Mouse (Mus musculus) testis, postnatal 10 days (tissue): ENCODE data around the gene Lsp1.

ENCODE experiments used
- DNase-seq: peaks from one replicate; pipeline ENCODE4 v3.0.0; 2021; ENCODE audit warnings: low spot score

Gene Lsp1

DNA sequence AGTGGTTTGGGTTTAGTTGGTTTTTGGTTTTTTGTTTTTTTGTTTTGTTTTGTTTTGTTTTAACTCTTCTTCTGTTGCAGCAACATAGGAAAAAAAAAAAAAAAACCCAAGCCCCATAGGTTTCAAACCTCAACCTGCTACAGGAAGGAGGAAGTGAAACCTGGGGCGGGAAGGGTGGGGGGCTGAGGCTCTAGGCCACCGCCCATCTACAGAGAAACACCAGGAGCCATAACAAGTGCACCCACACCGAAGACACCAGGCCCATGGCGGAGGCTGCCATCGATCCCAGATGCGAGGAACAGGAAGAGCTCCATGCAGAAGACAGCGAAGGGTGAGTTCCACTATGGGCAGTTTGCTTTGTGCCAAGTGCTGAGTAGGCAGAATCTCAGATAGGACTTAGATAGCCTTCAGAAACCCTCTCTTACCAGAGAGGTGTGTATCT lies at the start of gene Lsp1:
Gene Lsp1 (plus strand): TSS at position 174 of the 442 bp plus-strand sequence.
- DNase-seq: peak; percentile 38

DNA sequence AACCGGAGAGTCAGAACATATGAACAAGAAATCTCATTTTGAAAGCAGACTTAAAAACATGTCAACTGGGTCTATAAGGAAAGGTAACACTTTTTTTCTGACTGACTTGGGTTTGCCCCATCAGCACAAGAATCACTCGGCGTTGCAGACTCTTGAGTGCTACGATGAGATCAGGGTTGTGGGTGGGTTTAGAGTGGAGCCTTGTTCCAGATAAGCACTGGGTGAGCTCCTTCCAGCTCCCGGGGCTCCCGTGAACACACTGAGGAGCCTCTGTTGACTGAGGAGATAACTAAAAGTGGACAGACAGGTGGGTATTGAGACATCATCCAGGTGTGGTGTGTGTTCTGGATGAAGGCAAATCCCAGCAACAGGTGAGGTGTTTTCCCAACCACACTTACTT lies 47.3 kb upstream of the Lsp1 start:
- DNase-seq: no peak

DNA sequence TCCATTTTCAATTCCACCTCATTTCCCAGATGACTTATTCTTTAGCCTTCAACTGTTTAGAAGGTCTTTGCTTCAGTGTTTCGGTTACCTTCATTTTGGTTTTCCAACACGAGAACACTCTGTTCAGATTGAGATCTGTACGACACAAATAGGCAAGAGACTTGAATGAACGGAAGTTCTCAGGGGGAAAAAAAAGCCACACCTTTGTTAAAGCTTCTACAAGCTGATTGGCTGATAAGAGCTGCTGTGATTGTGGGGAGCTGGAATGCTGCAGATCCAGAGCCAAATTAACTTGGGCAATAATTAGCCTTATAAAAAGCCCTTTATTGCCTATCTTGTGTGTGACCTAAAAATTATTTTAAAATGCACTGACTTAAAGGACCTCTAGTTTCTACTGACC lies 45.3 kb upstream of the Lsp1 start:
- DNase-seq: no peak

DNA sequence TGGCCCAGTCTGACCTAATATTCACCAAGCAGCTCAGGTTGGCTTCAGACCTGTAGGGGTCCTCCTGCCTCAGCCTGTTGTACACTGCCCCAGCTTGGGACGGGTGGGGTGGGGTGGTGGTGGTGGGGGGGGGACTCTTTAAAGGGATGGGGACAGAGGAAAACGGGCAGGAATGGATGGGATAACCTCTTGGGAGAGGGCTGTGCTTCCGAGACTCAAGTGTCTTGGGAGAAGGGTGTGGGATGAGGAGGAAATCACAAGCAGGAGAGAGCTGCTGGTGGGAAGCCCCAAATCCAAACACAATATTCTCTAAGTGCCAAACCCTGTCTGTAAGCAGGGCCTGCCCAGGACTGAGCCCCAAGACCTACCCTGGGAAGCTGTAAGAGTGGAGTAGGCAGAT lies 44.4 kb upstream of the Lsp1 start:
- DNase-seq: no peak

DNA sequence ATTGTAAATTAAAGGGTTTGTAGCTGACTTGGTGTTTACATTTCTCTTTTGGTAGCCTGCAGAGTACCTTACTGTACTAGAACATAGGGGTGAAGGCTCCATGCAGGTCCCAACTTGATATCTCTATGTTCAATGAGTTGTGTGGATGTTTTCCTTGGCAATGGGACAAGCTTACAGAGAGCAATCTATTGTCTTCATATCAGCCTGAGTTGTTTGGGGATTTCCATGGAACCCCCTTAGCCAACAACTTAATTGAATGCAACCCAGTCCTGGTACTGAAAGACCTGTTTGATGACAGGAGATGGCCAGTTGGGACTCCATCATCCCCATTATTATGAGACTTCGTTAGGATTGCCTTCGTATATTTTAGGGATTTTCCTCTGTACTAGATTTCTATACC lies 42.6 kb upstream of the Lsp1 start:
- no peak for DNase-seq

DNA sequence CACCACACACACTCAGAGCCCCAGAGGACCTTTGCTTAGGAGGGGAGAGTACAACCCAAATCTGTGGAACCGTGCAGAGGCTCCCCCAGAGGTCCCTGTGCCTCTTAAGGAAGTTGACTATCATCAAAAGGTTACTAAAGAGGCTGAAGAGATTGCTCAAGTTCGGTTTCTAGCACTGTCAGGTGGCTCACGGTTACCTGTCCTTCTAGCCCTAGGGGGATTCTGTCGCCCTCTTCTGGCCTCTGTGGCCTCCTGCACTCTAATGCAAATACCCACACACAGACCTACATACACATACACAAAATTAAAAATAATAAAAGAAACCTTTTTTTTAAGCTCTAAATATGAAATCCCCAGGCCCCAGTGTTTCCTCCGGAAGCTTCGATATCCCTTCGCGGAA lies 41.9 kb upstream of the Lsp1 start:
- no peak for DNase-seq

DNA sequence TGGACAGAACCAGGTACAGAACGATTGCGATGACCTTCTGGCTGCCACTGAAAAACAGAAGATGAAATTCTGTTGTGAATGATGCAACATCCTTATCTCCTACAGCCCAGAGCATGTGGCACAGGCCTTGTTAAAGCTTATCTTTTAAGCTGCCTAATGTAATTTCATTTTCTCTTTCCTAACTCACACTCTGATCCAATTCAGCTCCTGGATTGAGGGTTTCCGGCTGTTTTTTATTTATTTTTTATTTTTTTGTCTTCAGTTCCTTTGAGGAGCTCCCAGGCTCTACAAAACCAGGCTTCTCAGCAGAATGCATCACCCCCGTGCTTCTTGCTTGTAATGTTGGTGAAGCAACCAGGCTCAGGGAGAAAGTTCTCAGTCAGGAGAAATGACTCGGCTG lies 40.7 kb upstream of the Lsp1 start:
- DNase-seq: no peak

DNA sequence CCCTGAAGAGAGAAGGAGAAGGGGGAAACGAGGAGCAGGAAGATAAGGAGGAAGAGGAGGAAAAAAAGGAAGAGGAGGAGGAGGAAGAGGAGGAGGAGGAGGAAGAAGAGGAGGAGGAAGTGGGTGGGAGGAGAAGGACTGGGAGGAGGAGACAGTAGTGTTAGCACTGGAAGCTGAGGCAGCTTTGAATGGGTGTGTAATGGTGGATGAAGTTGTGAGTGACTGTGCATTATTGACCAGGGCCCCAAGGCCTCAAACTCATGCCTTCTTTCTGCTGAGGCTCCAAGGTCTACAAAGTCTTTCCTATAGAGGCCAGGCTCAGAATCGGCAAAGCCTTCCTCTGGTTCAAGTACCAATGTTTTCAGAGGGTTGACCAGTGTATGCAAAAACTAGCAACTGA lies 38.8 kb upstream of the Lsp1 start:
- no peak for DNase-seq

DNA sequence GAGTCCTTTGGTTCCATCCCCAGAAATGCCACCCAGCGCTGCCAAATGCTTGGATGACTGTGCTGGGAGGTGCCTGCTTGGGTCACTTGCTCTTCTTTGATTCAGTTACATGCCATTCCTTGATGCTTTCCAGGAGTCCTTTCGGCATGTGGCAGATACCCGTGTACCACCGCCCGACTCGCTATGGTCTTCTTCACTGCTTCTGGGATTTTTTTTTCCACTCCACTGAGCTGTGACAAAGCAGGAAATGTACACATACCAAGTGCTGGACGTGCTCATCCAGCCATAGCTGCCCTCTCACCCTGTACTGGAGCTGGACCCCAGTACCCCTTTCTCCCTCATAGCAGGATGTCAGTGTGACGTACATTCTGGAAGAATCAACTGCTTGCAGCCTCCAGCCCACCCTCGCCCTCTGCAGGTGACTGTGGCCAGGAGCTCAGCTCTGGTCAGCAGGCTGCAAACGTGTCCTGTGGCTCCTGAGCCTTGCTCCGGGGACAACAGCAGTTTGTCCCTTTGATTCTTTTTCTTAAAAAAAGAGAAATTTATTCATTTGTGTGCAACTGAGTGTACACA lies 34.9 kb upstream of the Lsp1 start:
- no peak for DNase-seq

DNA sequence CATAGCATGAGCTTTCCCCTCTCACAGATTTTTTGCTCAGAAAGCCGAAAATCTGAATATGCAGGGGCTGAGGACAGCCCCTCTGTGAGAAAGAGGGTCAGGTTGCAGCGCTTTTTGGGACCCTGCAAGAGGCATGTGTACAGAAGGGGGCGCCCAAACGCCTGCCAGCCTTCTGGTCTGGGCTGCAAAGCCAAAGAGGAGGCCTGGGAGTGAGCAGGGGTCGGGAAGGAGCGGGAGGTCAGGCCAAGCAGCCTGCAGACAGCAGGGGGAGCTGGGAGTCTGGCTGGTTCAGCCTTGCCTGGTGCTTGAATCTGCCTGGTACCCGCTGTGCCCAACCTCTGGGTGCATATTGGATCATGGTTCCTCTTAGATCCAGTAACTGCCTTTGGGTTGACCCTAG lies 32.4 kb upstream of the Lsp1 start:
- peak; percentile 74 for DNase-seq

DNA sequence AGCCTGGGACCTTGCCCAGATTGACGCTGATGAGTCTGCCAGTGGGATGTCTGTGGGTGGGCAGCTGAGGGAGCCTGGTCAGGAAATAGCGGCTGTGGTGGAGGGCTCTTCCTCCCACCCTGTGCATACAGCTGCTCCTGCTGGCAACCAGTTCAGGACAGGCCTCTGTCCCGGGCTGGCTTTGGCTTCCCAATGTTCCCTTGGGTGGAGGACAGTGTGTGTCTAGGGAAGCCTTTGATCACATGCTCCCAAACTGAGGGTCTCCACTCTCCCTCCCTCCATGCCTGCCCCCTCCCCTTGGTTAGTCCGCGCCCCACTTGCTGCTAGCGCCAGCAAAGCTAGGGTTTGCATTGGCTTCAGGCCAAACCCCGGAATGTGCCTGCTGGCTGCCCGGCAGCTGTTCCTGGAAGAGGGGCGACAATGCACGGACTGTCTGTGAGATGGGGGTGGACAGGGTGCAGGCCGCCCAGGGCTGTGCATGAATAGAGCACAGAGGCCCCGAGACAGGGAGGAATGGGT lies 30.4 kb upstream of the Lsp1 start:
- peak; percentile 73 for DNase-seq

DNA sequence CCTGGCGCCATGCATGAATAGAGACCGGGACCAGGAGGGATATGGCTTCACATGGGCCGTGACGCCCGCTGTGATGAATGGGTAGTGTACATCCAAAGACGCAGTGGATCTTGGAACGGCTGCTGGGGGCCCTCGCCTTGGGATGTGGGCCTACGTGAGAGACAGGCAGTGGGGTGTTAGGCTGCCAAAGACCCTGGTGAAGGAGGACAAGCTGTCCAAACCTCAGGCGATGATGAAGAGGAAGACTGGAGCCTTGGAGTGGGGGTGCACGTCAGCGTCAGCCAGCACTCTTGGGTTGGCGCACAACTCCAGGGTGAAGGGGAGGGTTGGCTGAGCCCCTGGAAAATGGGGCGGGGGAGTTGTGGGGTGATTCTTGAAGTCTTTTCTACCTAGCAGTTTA lies 29.5 kb upstream of the Lsp1 start:
- no peak for DNase-seq

DNA sequence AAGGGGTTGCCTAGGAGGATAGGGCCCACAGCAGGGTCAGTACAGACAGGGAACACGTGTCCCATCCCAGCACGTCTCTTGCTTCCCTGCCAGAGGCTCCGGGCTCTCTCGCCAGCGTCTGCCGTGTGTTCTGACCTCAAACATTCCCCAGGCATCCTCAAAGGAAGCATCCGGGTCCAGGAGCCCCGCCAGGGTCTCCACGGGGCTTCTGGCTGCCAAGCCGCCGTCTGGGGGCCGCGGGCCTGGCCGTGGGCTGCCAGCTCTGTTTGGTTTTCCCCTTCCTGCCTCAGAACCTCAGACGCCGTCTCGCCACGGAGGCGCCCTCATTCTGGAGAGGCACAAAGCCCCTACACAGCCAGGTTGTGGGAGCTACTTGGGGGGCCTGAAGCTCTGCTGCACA lies 27.0 kb upstream of the Lsp1 start:
- DNase-seq: no peak

DNA sequence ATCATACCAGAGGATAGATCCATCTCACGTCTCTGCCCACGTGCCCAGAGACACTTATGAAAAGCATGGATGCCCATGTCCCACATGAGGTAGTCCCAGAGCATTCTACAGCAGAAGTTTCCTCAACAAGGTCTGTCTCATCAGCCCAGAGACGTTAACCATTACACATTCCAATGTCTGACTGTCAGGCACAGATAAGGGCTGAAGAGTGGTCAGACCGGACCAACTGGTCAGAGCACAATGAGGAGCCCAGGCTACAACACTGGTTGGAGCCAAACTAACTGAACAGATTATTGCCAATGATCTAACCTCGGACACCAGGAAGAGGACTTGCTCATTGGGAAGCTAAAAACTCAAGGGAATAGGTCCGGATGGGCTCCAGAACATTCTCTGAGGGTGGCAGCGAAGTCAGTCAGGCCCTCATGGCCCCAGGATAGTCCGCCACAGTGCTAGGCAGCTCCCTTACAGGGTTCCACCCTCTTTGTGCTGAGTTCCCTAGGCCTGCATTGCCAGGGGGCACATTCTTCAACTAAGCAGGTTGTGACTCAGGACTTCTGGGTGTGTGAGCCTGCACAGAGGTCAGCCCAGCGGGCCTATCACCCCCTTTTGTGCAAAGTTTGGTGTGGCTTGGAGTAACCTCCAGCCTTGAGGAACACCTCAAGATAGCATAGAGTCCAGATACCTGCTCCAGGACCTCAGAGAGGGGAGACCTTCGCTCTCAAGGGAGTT lies 26.3 kb upstream of the Lsp1 start, which contains the start of gene Syt8:
Gene Syt8 (plus strand): TSS at position 714 of the 729 bp plus-strand sequence.
- DNase-seq: no peak

DNA sequence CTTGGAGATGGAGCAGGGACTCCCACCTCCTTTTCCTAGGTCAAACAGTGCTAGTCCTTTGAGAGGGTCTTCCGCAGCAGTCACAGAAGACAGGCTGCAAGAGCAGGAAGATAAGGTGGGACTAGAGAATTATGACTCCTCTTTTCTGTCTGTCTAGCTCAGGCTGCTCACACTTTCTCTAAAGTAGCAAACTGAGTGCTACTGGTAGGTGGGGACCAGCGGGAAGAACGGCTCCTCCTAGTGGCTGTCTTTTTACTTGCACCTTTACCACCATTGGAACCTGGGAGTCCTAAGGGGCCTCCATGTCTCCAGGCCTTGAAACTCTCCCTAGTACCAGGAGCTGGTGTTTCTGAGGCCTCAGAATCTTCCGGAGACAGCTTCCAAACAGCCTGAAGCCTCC lies 25.1 kb upstream of the Lsp1 start:
- DNase-seq: peak; percentile 76

DNA sequence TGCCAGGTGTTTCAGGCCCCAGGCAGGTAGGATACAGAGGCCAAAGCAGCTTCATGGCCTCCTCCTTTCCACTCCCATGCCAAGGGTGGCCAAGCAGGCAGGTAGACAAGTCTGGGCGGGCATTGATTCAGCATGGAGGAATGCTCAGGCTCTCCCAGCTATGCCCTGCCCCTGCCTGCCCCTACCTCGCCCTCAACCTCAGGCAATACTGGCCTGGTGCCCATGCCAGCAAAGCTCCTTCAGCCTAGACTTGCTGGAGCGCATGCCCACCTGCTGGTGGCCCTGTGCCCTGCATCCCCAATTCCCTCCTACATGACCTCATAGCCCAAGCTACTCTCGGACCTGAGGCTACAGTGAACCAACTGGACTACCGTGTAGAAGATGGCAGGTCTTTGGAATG lies 23.3 kb upstream of the Lsp1 start:
- DNase-seq: no peak

DNA sequence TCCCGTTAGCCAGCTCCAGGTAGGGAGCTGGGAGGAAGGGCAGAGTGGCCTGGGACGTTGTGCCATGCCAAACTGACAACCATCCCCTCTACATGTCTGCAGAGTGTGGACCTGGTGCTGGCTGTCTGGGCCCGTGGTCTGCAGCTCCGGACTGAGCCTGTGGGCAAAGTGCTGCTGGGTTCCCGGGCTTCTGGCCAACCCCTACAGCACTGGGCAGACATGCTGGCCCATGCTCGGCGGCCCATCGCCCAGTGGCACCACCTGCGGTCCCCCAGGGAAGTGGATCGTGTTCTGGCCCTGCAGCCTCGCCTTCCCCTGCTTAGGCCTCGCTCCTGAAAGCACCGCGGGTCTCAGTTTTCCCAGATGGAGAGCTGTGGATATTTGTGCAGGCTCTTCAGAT lies 20.6 kb upstream of the Lsp1 start:
- DNase-seq: no peak

DNA sequence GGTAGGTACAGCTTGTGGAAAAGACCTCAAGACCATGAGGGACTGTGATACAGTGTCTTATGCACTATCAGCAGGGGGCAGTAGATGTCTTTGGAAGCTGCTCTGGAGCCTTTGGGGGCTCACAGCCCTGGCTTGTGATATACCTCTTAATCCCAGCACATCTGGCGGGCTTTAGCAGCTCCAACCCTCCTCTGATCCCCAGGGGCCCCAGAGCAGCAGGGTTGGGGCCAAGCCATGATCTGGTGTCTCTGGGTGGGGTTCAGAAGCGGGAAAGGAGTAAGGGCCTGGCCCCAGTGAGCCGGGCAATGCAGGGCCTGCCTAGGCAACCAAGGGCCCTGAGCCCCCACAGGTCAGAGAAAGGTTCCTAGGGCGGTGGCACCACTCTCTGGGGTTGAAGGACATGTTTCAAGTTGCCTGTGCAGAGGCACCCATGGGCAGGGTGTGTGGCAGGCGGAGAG lies 19.9 kb upstream of the Lsp1 start:
- peak; percentile 66 for DNase-seq

DNA sequence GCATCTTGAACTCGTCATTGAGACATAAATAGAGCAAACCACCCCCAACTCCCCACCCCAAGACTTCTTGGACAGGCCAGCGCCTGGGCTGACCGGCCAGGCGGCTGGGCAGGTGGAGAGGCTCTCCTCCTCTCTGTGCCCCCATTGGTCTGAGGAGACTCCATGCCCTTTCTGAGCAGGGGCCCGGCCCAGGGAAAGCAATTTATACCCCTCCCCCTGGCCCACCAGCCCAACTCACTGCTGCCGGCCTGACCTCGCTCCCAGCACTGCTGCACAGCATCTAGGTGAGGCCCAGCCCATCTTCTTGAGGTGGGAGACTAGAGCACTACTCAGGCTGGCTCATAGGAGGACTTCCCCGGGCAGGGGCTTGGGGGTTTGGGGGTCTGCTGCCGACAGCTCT lies 19.0 kb upstream of the Lsp1 start, which contains the start of gene Tnni2:
Gene Tnni2 (plus strand): TSS at position 224 of the 400 bp plus-strand sequence.
- no peak for DNase-seq

DNA sequence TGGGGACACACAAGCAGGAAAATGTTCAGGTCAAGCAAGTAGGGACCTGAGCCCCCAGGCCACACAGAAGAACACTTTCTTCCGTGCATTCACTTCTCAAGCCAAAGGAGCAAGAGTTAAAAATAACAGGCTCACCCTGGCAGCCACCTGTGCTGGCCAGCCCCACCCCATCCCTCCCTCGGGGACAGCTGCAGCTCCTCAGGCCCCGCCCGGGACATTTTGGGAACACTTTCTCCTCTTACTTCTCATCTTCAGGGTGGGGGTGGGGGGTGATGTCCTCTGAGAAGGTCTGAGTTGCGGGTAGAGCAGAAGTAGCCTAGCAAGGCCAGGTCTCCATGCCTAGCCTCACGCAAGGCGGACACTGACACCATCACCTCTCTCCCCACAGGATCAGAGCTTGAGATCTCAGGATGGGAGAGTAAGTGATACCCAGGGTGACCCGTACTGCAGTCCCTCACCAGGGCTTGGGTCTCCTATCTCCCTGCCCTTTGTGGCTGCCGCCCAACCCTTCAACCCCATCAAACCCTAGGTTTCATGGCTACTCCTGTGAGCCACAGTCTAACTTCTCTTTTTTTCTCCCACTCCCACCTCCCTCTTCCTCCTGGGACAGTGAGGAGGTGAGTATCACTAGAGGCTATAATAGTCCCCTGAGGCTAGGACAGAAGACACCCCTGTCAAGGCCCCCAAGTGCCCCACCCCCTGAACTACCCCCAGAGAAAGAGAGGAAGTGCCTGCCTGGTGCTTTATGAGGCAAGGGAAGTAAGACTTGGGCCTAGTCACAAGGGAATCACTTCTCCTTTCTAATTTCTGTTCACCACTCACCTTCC lies 18.3 kb upstream of the Lsp1 start:
- no peak for DNase-seq

DNA sequence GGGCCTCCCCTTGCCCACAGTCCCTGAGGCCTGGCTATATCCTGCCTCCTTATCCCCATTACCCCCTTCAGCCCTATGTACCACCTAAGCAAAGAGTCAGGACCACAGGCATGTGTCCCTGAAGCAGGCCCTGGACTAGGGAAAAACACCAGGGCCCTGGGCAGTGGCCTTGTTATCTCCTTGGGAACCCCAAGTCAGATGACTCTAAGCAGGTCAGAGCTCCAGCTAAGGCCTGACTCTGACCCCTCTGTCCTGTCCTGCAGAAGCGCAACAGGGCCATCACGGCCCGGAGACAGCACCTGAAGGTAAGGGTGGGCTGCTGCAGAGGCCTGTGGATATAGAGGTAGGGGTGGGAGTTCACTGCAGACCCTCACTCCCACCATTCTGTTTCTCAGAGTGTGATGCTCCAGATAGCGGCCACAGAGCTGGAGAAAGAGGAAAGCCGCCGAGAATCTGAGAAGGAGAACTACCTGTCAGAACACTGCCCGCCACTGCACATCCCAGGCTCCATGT lies 17.6 kb upstream of the Lsp1 start:
- no peak for DNase-seq

DNA sequence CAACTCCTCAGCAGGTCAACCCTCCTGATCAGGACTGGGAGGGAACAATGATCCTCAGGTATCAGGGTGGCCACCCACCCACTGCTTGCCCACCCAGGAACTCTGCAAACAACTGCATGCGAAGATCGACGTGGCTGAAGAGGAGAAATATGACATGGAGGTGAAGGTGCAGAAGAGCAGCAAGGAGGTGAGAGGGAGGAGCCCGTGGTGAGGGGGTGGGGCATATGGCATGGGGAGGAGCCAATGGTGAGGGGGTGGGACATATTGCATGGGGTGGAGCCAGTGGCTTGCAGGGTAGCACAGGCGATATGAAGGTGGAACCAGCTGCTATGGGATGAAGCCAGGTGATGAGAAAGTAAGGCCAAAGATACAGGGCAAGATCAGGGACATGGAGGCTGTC lies 17.1 kb upstream of the Lsp1 start:
- DNase-seq: no peak

DNA sequence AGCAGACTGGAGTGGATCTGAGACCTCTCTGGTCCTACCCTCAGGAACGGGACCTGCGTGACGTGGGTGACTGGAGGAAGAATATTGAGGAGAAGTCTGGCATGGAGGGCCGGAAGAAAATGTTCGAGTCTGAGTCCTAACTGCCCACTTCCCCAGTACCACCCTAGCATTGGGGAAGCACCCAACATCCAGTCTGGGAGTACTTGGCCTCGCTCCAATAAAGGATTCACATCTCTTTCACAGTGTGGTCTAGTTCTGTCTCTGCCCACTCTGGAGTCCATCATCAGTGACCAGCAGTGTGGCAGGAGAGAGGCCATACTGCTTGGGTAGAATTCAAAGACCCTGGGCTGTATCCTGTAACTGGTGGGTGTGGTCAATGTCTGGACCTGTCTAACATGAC lies 16.4 kb upstream of the Lsp1 start:
- no peak for DNase-seq
